Mouse (Mus musculus) left cerebral cortex, postnatal 4 days (tissue): ENCODE results near the gene Scap. TPM values are rescaled to one million over a fixed set of nuclear protein-coding genes. Genes with fewer than 3 reads are reported as not detected.
"Not testable (repeated sequence)": the region's sequence is repeated elsewhere in the genome, so short reads cannot be mapped to it uniquely, and the experiment has no call there.

Source experiments
- DNase-seq: peaks from one replicate; pipeline ENCODE4 v3.0.0-alpha.2; 2022
- intact Hi-C: fragments of 180-260 bp; cut with DNase I; formaldehyde crosslinking; loops from one replicate; pipeline ENCODE4 v1.15.1; 2025
- total RNA-seq, 2 experiments: library from RNA; stranded (reverse); gene quantifications; 2 replicates each; pipeline ENCODE4 v1.2.3; 2021

Gene Scap
- total RNA-seq, 2 experiments from 2014 or later = 96.7 to 99.5 TPM

- DNase-seq = no peak
- intact Hi-C loops = no loop called here
Observed at GRCm38 (mm10) chr9:110379361-110379760, 46.3 kb downstream of the Scap start.

GRCm38 (mm10) chr9:110380662-110381061, 47.6 kb downstream of the Scap start:
- DNase-seq = no peak
- intact Hi-C loops = no loop called here

- intact Hi-C loops = no loop called here
Observed at GRCm38 (mm10) chr9:110381292-110381691, 48.2 kb downstream of the Scap start.

GRCm38 (mm10) chr9:110384369-110384929, 51.4 kb downstream of the Scap start:
- intact Hi-C loops = no loop called here
- DNase-seq = no peak

More at GRCm38 (mm10) chr9:110381292-110381691, 48.2 kb downstream of the Scap start:
- no peak for DNase-seq

GRCm38 (mm10) chr9:110388011-110388410, 54.9 kb downstream of the Scap start:
- intact Hi-C loops = no loop called here
- no peak for DNase-seq

GRCm38 (mm10) chr9:110390843-110391242, 57.8 kb downstream of the Scap start:
- intact Hi-C loops = no loop called here
- no peak for DNase-seq

GRCm38 (mm10) chr9:110393295-110393694, 60.2 kb downstream of the Scap start:
- DNase-seq = no peak
- intact Hi-C loops = no loop called here

- intact Hi-C loops = no loop called here
- no peak for DNase-seq
Observed at GRCm38 (mm10) chr9:110400650-110401049, 67.6 kb downstream of the Scap start.

- no peak for DNase-seq
- intact Hi-C loops = no loop called here
Observed at GRCm38 (mm10) chr9:110402731-110403130, 69.6 kb downstream of the Scap start.

GRCm38 (mm10) chr9:110403240-110403639, 70.2 kb downstream of the Scap start:
- intact Hi-C loops, DNase-seq: not testable (repeated sequence)

GRCm38 (mm10) chr9:110407311-110408098, 74.4 kb downstream of the Scap start:
- no peak for DNase-seq
- intact Hi-C loops = no loop called here

- intact Hi-C loops = no loop called here
- DNase-seq = peak; percentile 98
Observed at GRCm38 (mm10) chr9:110408099-110408773, 75.1 kb downstream of the Scap start, which contains the start of gene Ptpn23. Gene Ptpn23 (minus strand): TSS chr9:110408213.

GRCm38 (mm10) chr9:110410908-110411887, 78.1 kb downstream of the Scap start:
- DNase-seq = peak; percentile 77
- intact Hi-C loops = no loop called here

- intact Hi-C loops = no loop called here
- DNase-seq = peak; percentile 24
Observed at GRCm38 (mm10) chr9:110412926-110413325, 79.8 kb downstream of the Scap start.

GRCm38 (mm10) chr9:110413785-110414184, 80.7 kb downstream of the Scap start:
- peak; percentile 39 for DNase-seq
- intact Hi-C loops = no loop called here

- intact Hi-C loops = no loop called here
- no peak for DNase-seq
Observed at GRCm38 (mm10) chr9:110419511-110420112, 86.5 kb downstream of the Scap start, which contains the start of gene Ngp. Gene Ngp (plus strand): TSS chr9:110419747.

GRCm38 (mm10) chr9:110431241-110431640, 98.2 kb downstream of the Scap start:
- intact Hi-C loops = no loop called here
- no peak for DNase-seq

- no peak for DNase-seq
- intact Hi-C loops = no loop called here
Observed at GRCm38 (mm10) chr9:110433045-110433444, 100.0 kb downstream of the Scap start.
